Mouse (Mus musculus): ENCODE results near the gene Spg11. TPM values are rescaled to one million over a fixed set of nuclear protein-coding genes. Genes with fewer than 3 reads are reported as not detected.

Gene Spg11
- total RNA-seq, 2 experiments from 2014 or later, result 23.3 to 23.7 TPM

Small RNAs within 50 kb of the gene (microRNA-seq; reads per million reads assigned to microRNA genes)
- not detected for gene Gm47314

Other genes starting within 250 kb of the Spg11 start
- 10 to 100 TPM; 46.1 to 57.0 TPM for gene Ctdspl2, start 162.4 kb downstream of the Spg11 start, total RNA-seq (2021)
- gene Mageb3, start 162.3 kb downstream of the Spg11 start, total RNA-seq (2021), result under 1 TPM; 0.44 to 0.68 TPM
- gene Eif3j1, start 89.8 kb downstream of the Spg11 start, total RNA-seq (2021), result 10 to 100 TPM; 17.4 to 18.7 TPM
- 10 to 100 TPM; 38.3 to 42.6 TPM for gene B2m, start 29.3 kb upstream of the Spg11 start, total RNA-seq (2021)
- not detected for gene Trim69, start 42.3 kb upstream of the Spg11 start, total RNA-seq (2021)
- gene Patl2, start 67.8 kb upstream of the Spg11 start, total RNA-seq (2021), result not detected
- gene Terb2, start 67.9 kb upstream of the Spg11 start, total RNA-seq (2021), result not detected
- gene Sord, start 116.4 kb upstream of the Spg11 start, total RNA-seq (2021), result 10 to 100 TPM; 14.9 to 16.0 TPM
- gene Duox2, start 180.1 kb upstream of the Spg11 start, total RNA-seq (2021), result under 1 TPM; 0.22 to 0.58 TPM
- gene Duoxa2, start 180.5 kb upstream of the Spg11 start, total RNA-seq (2021), result under 1 TPM; 0.36 to 0.40 TPM
- under 1 TPM; 0.40 to 0.66 TPM for gene Duoxa1, start 195.3 kb upstream of the Spg11 start, total RNA-seq (2021)
- gene Duox1, start 197.3 kb upstream of the Spg11 start, total RNA-seq (2021), result under 1 TPM; 0.12 to 0.36 TPM

Data from left cerebral cortex, postnatal 4 days (tissue).